Mouse (Mus musculus) layer of hippocampus, postnatal 25 days (tissue): ENCODE data around the gene Ggta1. TPM values are rescaled to one million over a fixed set of nuclear protein-coding genes. Genes with fewer than 3 reads are reported as not detected.
"Not testable (repeated sequence)": the region's sequence is repeated elsewhere in the genome, so short reads cannot be mapped to it uniquely, and the experiment has no call there.

Source experiments
- DNase-seq, 2 experiments: peaks; one replicate each; pipeline ENCODE4 v3.0.0; 2022; ENCODE audit warnings: mixed read lengths in 2 of 2, low spot score in 1 of 2; ENCODE audit errors: extremely low spot score in 1 of 2
- total RNA-seq, 2 experiments: library from RNA; stranded (reverse); gene quantifications; 2 replicates each; pipeline ENCODE4 v1.2.3; 2021

Gene Ggta1
- total RNA-seq, 2 experiments from 2014 or later = 2.0 to 3.9 TPM

- DNase-seq = no peak
Measured at GRCm38 (mm10) chr2:35461971-35462787, 852 bp downstream of the Ggta1 start.

- DNase-seq = no peak
Measured at GRCm38 (mm10) chr2:35461131-35461947, 1.7 kb downstream of the Ggta1 start.

- no peak for DNase-seq
Measured at GRCm38 (mm10) chr2:35460378-35460880, 2.6 kb downstream of the Ggta1 start.

- no peak for DNase-seq
Measured at GRCm38 (mm10) chr2:35459316-35459715, 3.7 kb downstream of the Ggta1 start.

GRCm38 (mm10) chr2:35458421-35458820, 4.6 kb downstream of the Ggta1 start:
- no peak for DNase-seq

GRCm38 (mm10) chr2:35453736-35454135, 9.3 kb downstream of the Ggta1 start:
- no peak for DNase-seq

- not testable (repeated sequence) for DNase-seq
Measured at GRCm38 (mm10) chr2:35452695-35453094, 10.3 kb downstream of the Ggta1 start.

GRCm38 (mm10) chr2:35451484-35452050, 11.5 kb downstream of the Ggta1 start:
- no peak for DNase-seq

GRCm38 (mm10) chr2:35450856-35451255, 12.2 kb downstream of the Ggta1 start:
- no peak for DNase-seq

- DNase-seq = no peak
Measured at GRCm38 (mm10) chr2:35449687-35450622, 13.1 kb downstream of the Ggta1 start.

GRCm38 (mm10) chr2:35448914-35449670, 13.9 kb downstream of the Ggta1 start:
- no peak for DNase-seq

GRCm38 (mm10) chr2:35448215-35448913, 14.7 kb downstream of the Ggta1 start:
- no peak for DNase-seq

GRCm38 (mm10) chr2:35447453-35447852, 15.6 kb downstream of the Ggta1 start:
- no peak for DNase-seq

- no peak for DNase-seq
Measured at GRCm38 (mm10) chr2:35446798-35447197, 16.2 kb downstream of the Ggta1 start.

GRCm38 (mm10) chr2:35446300-35446699, 16.7 kb downstream of the Ggta1 start:
- DNase-seq = no peak

GRCm38 (mm10) chr2:35445610-35446009, 17.4 kb downstream of the Ggta1 start:
- no peak for DNase-seq

GRCm38 (mm10) chr2:35444764-35445262, 18.2 kb downstream of the Ggta1 start:
- no peak for DNase-seq

GRCm38 (mm10) chr2:35443981-35444763, 18.9 kb downstream of the Ggta1 start:
- no peak for DNase-seq
